Mouse (Mus musculus): ENCODE data around the gene Ppp6r2. TPM values are rescaled to one million over a fixed set of nuclear protein-coding genes. Genes with fewer than 3 reads are reported as not detected.

The Ppp6r2 gene
- total RNA-seq, 4 experiments from 2014 or later = 147 to 171 (median 157) TPM

GRCm38 (mm10) chr15:89249063-89249462, 37.7 kb downstream of the Ppp6r2 start:
- no peak for DNase-seq (ENCODE audit: low spot score in 2 of 2)

- no peak for DNase-seq (ENCODE audit: low spot score in 2 of 2)
Observed at GRCm38 (mm10) chr15:89255330-89255729, 44.0 kb downstream of the Ppp6r2 start.

- no peak for DNase-seq (ENCODE audit: low spot score in 2 of 2)
Observed at GRCm38 (mm10) chr15:89258997-89259396, 47.6 kb downstream of the Ppp6r2 start.

GRCm38 (mm10) chr15:89264485-89264884, 53.1 kb downstream of the Ppp6r2 start:
- no peak for DNase-seq (ENCODE audit: low spot score in 2 of 2)

- no peak for DNase-seq (ENCODE audit: low spot score in 2 of 2)
Observed at GRCm38 (mm10) chr15:89275497-89275896, 64.1 kb downstream of the Ppp6r2 start.

GRCm38 (mm10) chr15:89277366-89277765, 66.0 kb downstream of the Ppp6r2 start:
- no peak for DNase-seq (ENCODE audit: low spot score in 2 of 2)

- DNase-seq (ENCODE audit: low spot score in 2 of 2) = no peak
Observed at GRCm38 (mm10) chr15:89282546-89282945, 71.2 kb downstream of the Ppp6r2 start.

GRCm38 (mm10) chr15:89284094-89284493, 72.7 kb downstream of the Ppp6r2 start:
- no peak for DNase-seq (ENCODE audit: low spot score in 2 of 2)

- DNase-seq (ENCODE audit: low spot score in 2 of 2) = no peak
Observed at GRCm38 (mm10) chr15:89285004-89285403, 73.7 kb downstream of the Ppp6r2 start.

GRCm38 (mm10) chr15:89285478-89285877, 74.1 kb downstream of the Ppp6r2 start:
- DNase-seq (ENCODE audit: low spot score in 2 of 2) = no peak

- DNase-seq (ENCODE audit: low spot score in 2 of 2) = no peak
Observed at GRCm38 (mm10) chr15:89286114-89286513, 74.8 kb downstream of the Ppp6r2 start.

GRCm38 (mm10) chr15:89286582-89286981, 75.2 kb downstream of the Ppp6r2 start:
- no peak for DNase-seq (ENCODE audit: low spot score in 2 of 2)

- DNase-seq (ENCODE audit: low spot score in 2 of 2) = no peak
Observed at GRCm38 (mm10) chr15:89288227-89288767, 76.9 kb downstream of the Ppp6r2 start.

GRCm38 (mm10) chr15:89289455-89289854, 78.1 kb downstream of the Ppp6r2 start:
- no peak for DNase-seq (ENCODE audit: low spot score in 2 of 2)

GRCm38 (mm10) chr15:89291521-89291920, 80.2 kb downstream of the Ppp6r2 start:
- DNase-seq (ENCODE audit: low spot score in 2 of 2) = no peak

- DNase-seq (ENCODE audit: low spot score in 2 of 2) = no peak
Observed at GRCm38 (mm10) chr15:89292795-89293194, 81.4 kb downstream of the Ppp6r2 start.

- no peak for DNase-seq (ENCODE audit: low spot score in 2 of 2)
Observed at GRCm38 (mm10) chr15:89293778-89294177, 82.4 kb downstream of the Ppp6r2 start.

- no peak for DNase-seq (ENCODE audit: low spot score in 2 of 2)
Observed at GRCm38 (mm10) chr15:89295580-89296165, 84.3 kb downstream of the Ppp6r2 start.

- DNase-seq (ENCODE audit: low spot score in 2 of 2) = no peak
Observed at GRCm38 (mm10) chr15:89296465-89296864, 85.1 kb downstream of the Ppp6r2 start.

GRCm38 (mm10) chr15:89297695-89298094, 86.3 kb downstream of the Ppp6r2 start:
- DNase-seq (ENCODE audit: low spot score in 2 of 2) = no peak

GRCm38 (mm10) chr15:89300180-89300579, 88.8 kb downstream of the Ppp6r2 start:
- no peak for DNase-seq (ENCODE audit: low spot score in 2 of 2)

GRCm38 (mm10) chr15:89300600-89300999, 89.2 kb downstream of the Ppp6r2 start:
- DNase-seq (ENCODE audit: low spot score in 2 of 2) = no peak

GRCm38 (mm10) chr15:89305966-89306365, 94.6 kb downstream of the Ppp6r2 start:
- DNase-seq (ENCODE audit: low spot score in 2 of 2) = no peak
